Mouse (Mus musculus) liver, adult 2 months (tissue): Measurements from ENCODE around the gene Mex3b.

Source experiments
- CTCF ChIP-seq: fragments of 200-500 bp; IDR thresholded peaks from 2 replicates; pipeline ENCODE4 v1.5.1; 2011; ENCODE audit warnings: low read depth, low read length, control low read depth
- POLR2A ChIP-seq: fragments of 200-500 bp; IDR thresholded peaks from 2 replicates; pipeline ENCODE4 v1.6.1; 2011; ENCODE audit warnings: low read length, control low read depth; ENCODE audit not compliant: insufficient read depth; ENCODE audit errors: extremely low read depth

DNA sequence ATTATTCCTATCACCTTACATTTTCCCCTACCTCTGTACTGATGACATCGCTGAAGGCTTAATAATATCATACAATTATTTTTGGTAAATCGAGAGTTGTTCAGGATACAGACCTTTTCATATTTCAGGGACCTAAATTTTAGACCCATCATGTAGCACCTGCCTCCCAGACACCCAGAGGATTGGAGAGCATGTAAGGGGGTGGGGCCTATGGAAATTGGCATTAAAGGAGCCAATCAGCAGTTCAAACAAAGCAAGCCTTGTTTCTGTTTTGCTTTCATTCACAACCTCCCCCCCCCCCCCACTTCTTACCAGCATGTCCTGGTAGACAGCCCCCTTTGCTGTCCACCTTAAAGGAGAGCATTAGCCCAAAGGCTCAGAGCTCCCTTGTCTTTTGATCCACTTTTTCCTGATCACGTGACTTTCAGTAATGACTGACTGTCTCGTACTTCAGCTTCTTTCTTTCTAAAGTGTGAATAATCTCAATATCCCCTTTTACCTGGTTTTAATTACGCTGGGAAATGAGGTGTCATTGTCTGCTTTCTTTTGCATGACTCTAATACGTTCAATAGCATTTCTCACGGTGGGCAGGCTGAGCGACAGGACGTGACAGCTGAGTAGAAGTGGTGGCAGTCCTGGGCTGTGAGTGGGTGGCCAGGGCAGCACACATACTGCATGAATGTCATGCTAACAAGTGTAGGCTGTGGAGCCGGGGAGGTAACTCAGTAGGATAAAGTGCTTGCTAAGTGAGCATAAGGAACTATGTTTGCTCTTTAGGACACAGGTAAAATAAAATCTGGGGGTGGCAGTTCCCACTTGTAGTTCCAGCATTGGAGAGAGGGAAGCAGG lies 43.6 kb downstream of the Mex3b start:
- TF ChIP-seq CTCF, result no peak
- no peak for TF ChIP-seq POLR2A
